Mouse (Mus musculus) heart, embryonic 12.5 days (tissue): ENCODE data around the gene Cd300lg. TPM values are rescaled to one million over a fixed set of nuclear protein-coding genes. Genes with fewer than 3 reads are reported as not detected.

Experiments
- ATAC-seq: fragments of 200-750 bp; cut with Nextera tagmentation; 2 replicates; pipeline ENCODE4 v1.8.0; 2017; ENCODE audit warnings: moderate TSS enrichment, moderate library complexity; ENCODE audit not compliant: insufficient number of reproducible peaks, low FRiP score
- H3K27ac ChIP-seq: fragments of 300-500 bp; sonication (generic); 2 replicates; pipeline ENCODE4 v1.5.1; 2016; ENCODE audit warnings: mild to moderate bottlenecking, moderate library complexity; ENCODE audit not compliant: poor library complexity, severe bottlenecking
- H3K27me3 ChIP-seq: fragments of 300-500 bp; sonication (generic); replicated peaks from 2 replicates; pipeline ENCODE4 v1.6.1; 2016; ENCODE audit warnings: mild to moderate bottlenecking, moderate library complexity
- H3K36me3 ChIP-seq: fragments of 300-500 bp; sonication (generic); 2 replicates; pipeline ENCODE4 v1.6.1; 2016; ENCODE audit warnings: mild to moderate bottlenecking, moderate library complexity
- H3K4me1 ChIP-seq: fragments of 300-500 bp; sonication (generic); replicated peaks from 2 replicates; pipeline ENCODE4 v1.6.1; 2016; ENCODE audit warnings: mild to moderate bottlenecking
- H3K4me2 ChIP-seq: fragments of 300-500 bp; sonication (generic); 2 replicates; pipeline ENCODE4 v1.6.1; 2016; ENCODE audit warnings: mild to moderate bottlenecking, moderate library complexity
- H3K4me3 ChIP-seq: fragments of 300-500 bp; sonication (generic); 2 replicates; pipeline ENCODE4 v1.5.1; 2016; ENCODE audit warnings: mild to moderate bottlenecking
- H3K9ac ChIP-seq: fragments of 300-500 bp; sonication (generic); 2 replicates; pipeline ENCODE4 v1.6.1; 2016; ENCODE audit warnings: mild to moderate bottlenecking, moderate library complexity
- H3K9me3 ChIP-seq: fragments of 300-500 bp; sonication (generic); replicated peaks from 2 replicates; pipeline ENCODE4 v1.6.1; 2016; ENCODE audit warnings: mild to moderate bottlenecking, moderate library complexity
- WGBS: fragments of 180-500 bp; shearing (Covaris S2); methylation state at CpG from one replicate; pipeline ENCODE4 v1.1.7; 2016; 5-methylcytosine and 5-hydroxymethylcytosine counted together
- polyA plus RNA-seq: library from polyadenylated mRNA; unstranded; fragments of >200 nt; fragmentation: Nextera tagmentation; extraction: Ambion mirVana; gene quantifications from 2 replicates; pipeline ENCODE4 v1.2.1, GENCODE M21; 2016

Gene Cd300lg
- polyA plus RNA-seq, 1 experiment from 2014 or later, result 1.6 TPM

GRCm38 (mm10) chr11:102035456-102035960 is 5.8 kb upstream of the Cd300lg start:
- no peaks in the 10 kb centered on the region for H3K36me3 ChIP-seq
- ATAC-seq, result no peak
- H3K9ac ChIP-seq, result no peak overlapping the region
- H3K4me3 ChIP-seq, result no peak overlapping the region
- no peak overlapping the region for H3K4me2 ChIP-seq
- no peaks in the 10 kb centered on the region for H3K9me3 ChIP-seq
- 67% methylated on average over 5 of the region's 5 CpGs for WGBS
- no peak overlapping the region for H3K27ac ChIP-seq
- no peaks in the 10 kb centered on the region for H3K4me1 ChIP-seq
- 0 out of 2 replicates have a peak, but pooled peaks cover 3% of the 10 kb centered on the region for H3K27me3 ChIP-seq

GRCm38 (mm10) chr11:102036336-102036735 is 5.0 kb upstream of the Cd300lg start:
- Histone ChIP-seq H3K36me3 (no peaks in the 10 kb centered on the region), H3K4me2 (no peak overlapping the region), H3K9me3 (no peaks in the 10 kb centered on the region), H3K9ac (no peak overlapping the region), H3K27me3 (0 out of 2 replicates have a peak, but pooled peaks cover 3% of the 10 kb centered on the region), H3K27ac (no peak overlapping the region), H3K4me1 (no peaks in the 10 kb centered on the region), H3K4me3 (no peak overlapping the region)
- 54% methylated on average over 7 of the region's 7 CpGs for WGBS
- no peak for ATAC-seq

GRCm38 (mm10) chr11:102037789-102038188 is 3.5 kb upstream of the Cd300lg start:
- Histone ChIP-seq H3K4me2 (no peak overlapping the region), H3K4me1 (no peaks in the 10 kb centered on the region), H3K4me3 (no peak overlapping the region), H3K9me3 (no peaks in the 10 kb centered on the region), H3K27ac (no peak overlapping the region), H3K36me3 (no peaks in the 10 kb centered on the region), H3K9ac (no peak overlapping the region), H3K27me3 (0 out of 2 replicates have a peak, but pooled peaks cover 3% of the 10 kb centered on the region)
- no peak for ATAC-seq
- 71% methylated on average over 6 of the region's 6 CpGs for WGBS

- H3K9me3 ChIP-seq, result no peaks in the 10 kb centered on the region
- H3K9ac ChIP-seq, result no peak overlapping the region
- H3K27ac ChIP-seq, result no peak overlapping the region
- no peaks in the 10 kb centered on the region for H3K27me3 ChIP-seq
- no peak for ATAC-seq
- no peak overlapping the region for H3K4me3 ChIP-seq
- no peak overlapping the region for H3K4me2 ChIP-seq
- 71% methylated on average over 13 of the region's 13 CpGs for WGBS
- H3K36me3 ChIP-seq, result no peaks in the 10 kb centered on the region
- no peaks in the 10 kb centered on the region for H3K4me1 ChIP-seq
These were observed 1.7 kb upstream of the Cd300lg start for GRCm38 (mm10) chr11:102039487-102040137.

GRCm38 (mm10) chr11:102040138-102040524 is 1.2 kb upstream of the Cd300lg start:
- Histone ChIP-seq H3K9ac (no peak overlapping the region), H3K36me3 (no peaks in the 10 kb centered on the region), H3K4me3 (no peak overlapping the region), H3K4me2 (no peak overlapping the region), H3K4me1 (no peaks in the 10 kb centered on the region), H3K9me3 (peaks cover 1% of the 10 kb centered on the region; the same call in 1 of the 2 replicates), H3K27ac (no peak overlapping the region), H3K27me3 (no peaks in the 10 kb centered on the region)
- ATAC-seq, result peak; percentile 73
- WGBS, result 0% methylated on average over 9 of the region's 9 CpGs

GRCm38 (mm10) chr11:102040646-102041045 is 663 bp upstream of the Cd300lg start:
- no peaks in the 10 kb centered on the region for H3K4me1 ChIP-seq
- H3K36me3 ChIP-seq, result no peaks in the 10 kb centered on the region
- H3K27ac ChIP-seq, result no peak overlapping the region
- H3K4me2 ChIP-seq, result no peak overlapping the region
- no peak overlapping the region for H3K4me3 ChIP-seq
- no peaks in the 10 kb centered on the region for H3K27me3 ChIP-seq
- no peak overlapping the region for H3K9ac ChIP-seq
- peaks cover 6% of the 10 kb centered on the region for H3K9me3 ChIP-seq
- WGBS, result 66% methylated on average over 4 of the region's 4 CpGs
- ATAC-seq, result no peak

GRCm38 (mm10) chr11:102042971-102043370 is 1.7 kb downstream of the Cd300lg start:
- Histone ChIP-seq H3K27me3 (no peaks in the 10 kb centered on the region), H3K4me3 (no peak overlapping the region), H3K9ac (no peak overlapping the region), H3K9me3 (peaks cover 14% of the 10 kb centered on the region), H3K36me3 (no peaks in the 10 kb centered on the region), H3K4me2 (no peak overlapping the region), H3K4me1 (no peaks in the 10 kb centered on the region), H3K27ac (no peak overlapping the region)
- WGBS, result 88% methylated on average over 13 of the region's 14 CpGs
- no peak for ATAC-seq

- Histone ChIP-seq H3K27me3 (no peaks in the 10 kb centered on the region), H3K27ac (no peak overlapping the region), H3K4me3 (no peak overlapping the region), H3K36me3 (no peaks in the 10 kb centered on the region), H3K4me1 (no peaks in the 10 kb centered on the region), H3K9me3 (peaks cover 14% of the 10 kb centered on the region), H3K9ac (no peak overlapping the region), H3K4me2 (no peak overlapping the region)
- 73% methylated on average over 6 of the region's 6 CpGs for whole genome bisulfite sequencing
- ATAC-seq, result no peak
These were observed 2.1 kb downstream of the Cd300lg start for GRCm38 (mm10) chr11:102043381-102043780.

- no peak for ATAC-seq
- Histone ChIP-seq H3K4me3 (no peak overlapping the region), H3K4me1 (no peaks in the 10 kb centered on the region), H3K9ac (no peak overlapping the region), H3K4me2 (no peak overlapping the region), H3K27me3 (no peaks in the 10 kb centered on the region), H3K27ac (no peak overlapping the region), H3K9me3 (peaks cover 14% of the 10 kb centered on the region), H3K36me3 (no peaks in the 10 kb centered on the region)
- 80% methylated on average over 7 of the region's 7 CpGs for WGBS
These were observed 3.4 kb downstream of the Cd300lg start for GRCm38 (mm10) chr11:102044691-102045212.

- Histone ChIP-seq H3K9ac (no peak overlapping the region), H3K4me1 (no peaks in the 10 kb centered on the region), H3K27me3 (0 out of 2 replicates have a peak, but pooled peaks cover 3% of the 10 kb centered on the region), H3K9me3 (peaks cover 14% of the 10 kb centered on the region), H3K4me2 (no peak overlapping the region), H3K27ac (no peak overlapping the region), H3K36me3 (no peaks in the 10 kb centered on the region), H3K4me3 (no peak overlapping the region)
- WGBS, result 80% methylated on average over 9 of the region's 9 CpGs
- ATAC-seq, result no peak
These were observed 5.3 kb downstream of the Cd300lg start for GRCm38 (mm10) chr11:102046607-102047006.

- no peak overlapping the region for H3K9ac ChIP-seq
- H3K27ac ChIP-seq, result no peak overlapping the region
These were observed 8.7 kb downstream of the Cd300lg start for GRCm38 (mm10) chr11:102049875-102050482.

More at GRCm38 (mm10) chr11:102049875-102050482, 8.7 kb downstream of the Cd300lg start:
- Histone ChIP-seq H3K4me3 (no peak overlapping the region), H3K27me3 (0 out of 2 replicates have a peak, but pooled peaks cover 3% of the 10 kb centered on the region), H3K4me2 (no peak overlapping the region), H3K4me1 (0 out of 2 replicates have a peak, but pooled peaks cover 3% of the 10 kb centered on the region), H3K36me3 (no peaks in the 10 kb centered on the region), H3K9me3 (peaks cover 14% of the 10 kb centered on the region)
- no peak for ATAC-seq
- 56% methylated on average over 14 of the region's 14 CpGs for WGBS
